Mouse (Mus musculus) liver, postnatal 0 days (tissue): Measurements from ENCODE around the gene Ift20. TPM values are rescaled to one million over a fixed set of nuclear protein-coding genes. Genes with fewer than 3 reads are reported as not detected.
"Not testable (repeated sequence)": the region's sequence is repeated elsewhere in the genome, so short reads cannot be mapped to it uniquely, and the experiment has no call there.

ENCODE experiments used
- ATAC-seq: fragments of 200-750 bp; cut with Nextera tagmentation; 2 replicates; pipeline ENCODE4 v1.8.0; 2017; ENCODE audit warnings: mild to moderate bottlenecking, moderate library complexity
- DNase-seq: peaks from one replicate; pipeline ENCODE4 v3.0.0-alpha.2; 2016
- H3K27ac ChIP-seq: fragments of 300-500 bp; sonication (generic); 2 replicates; pipeline ENCODE4 v1.5.1; 2014; ENCODE audit warnings: antibody characterized with exemption, moderate library complexity, mild to moderate bottlenecking, low read depth
- H3K27me3 ChIP-seq: fragments of 300-500 bp; sonication (generic); 2 replicates; pipeline ENCODE4 v1.6.1; 2014; ENCODE audit warnings: low read length, control low read depth, mixed read lengths; ENCODE audit not compliant: insufficient read depth
- H3K36me3 ChIP-seq: fragments of 300-500 bp; sonication (generic); replicated peaks from 2 replicates; pipeline ENCODE4 v1.6.1; 2014; ENCODE audit warnings: mild to moderate bottlenecking, control low read depth, low read length, moderate library complexity, mixed read lengths; ENCODE audit not compliant: insufficient read depth
- H3K4me1 ChIP-seq: fragments of 300-500 bp; sonication (generic); 2 replicates; pipeline ENCODE4 v1.6.1; 2014; ENCODE audit warnings: antibody characterized with exemption, mild to moderate bottlenecking, control low read depth; ENCODE audit not compliant: insufficient read depth
- H3K4me2 ChIP-seq: fragments of 300-500 bp; sonication (generic); 2 replicates; pipeline ENCODE4 v1.6.1; 2014; ENCODE audit warnings: low read depth, mild to moderate bottlenecking, low read length, moderate library complexity, mixed read lengths
- H3K4me3 ChIP-seq: fragments of 300-500 bp; sonication (generic); 2 replicates; pipeline ENCODE4 v1.5.1; 2014; ENCODE audit warnings: low read depth, low read length
- H3K9ac ChIP-seq: fragments of 300-500 bp; sonication (generic); replicated peaks from 2 replicates; pipeline ENCODE4 v1.6.1; 2014; ENCODE audit warnings: mild to moderate bottlenecking, moderate library complexity
- H3K9me3 ChIP-seq: fragments of 300-500 bp; sonication (generic); 2 replicates; pipeline ENCODE4 v1.6.1; 2016; ENCODE audit warnings: mild to moderate bottlenecking, control low read depth, low read length, mixed read lengths
- CTCF ChIP-seq: sonication (generic); IDR thresholded peaks from 2 replicates; pipeline ENCODE4 v1.5.1; 2016; ENCODE audit warnings: antibody characterized with exemption, low read depth
- EP300 ChIP-seq: IDR thresholded peaks from 2 replicates; pipeline ENCODE4 v1.6.1; 2016; ENCODE audit warnings: antibody characterized with exemption, low read depth, mild to moderate bottlenecking
- WGBS: fragments of 180-500 bp; shearing (Covaris S2); extraction: QIAGEN DNeasy Blood & Tissue Kit; methylation state at CpG from one replicate; pipeline ENCODE4 v1.1.7; 2014; ENCODE audit not compliant: insufficient replicate concordance; 5-methylcytosine and 5-hydroxymethylcytosine counted together
- polyA plus RNA-seq: library from polyadenylated mRNA; unstranded; fragments of >200 nt; fragmentation: Nextera tagmentation; extraction: Ambion mirVana; gene quantifications from 2 replicates; pipeline ENCODE4 v1.2.1, GENCODE M21; 2015

Ift20 gene
- polyA plus RNA-seq, 1 experiment from 2014 or later, result 85.1 TPM

GRCm38 (mm10) chr11:78567614-78568013 is 31.5 kb downstream of the Ift20 start:
- Histone ChIP-seq H3K9ac (no peak overlapping the region), H3K27me3 (no peaks in the 10 kb centered on the region), H3K27ac (0 out of 2 replicates have a peak overlapping the region, but pooled peaks have one; percentile 3), H3K4me3 (no peak overlapping the region), H3K9me3 (no peaks in the 10 kb centered on the region), H3K4me1 (no peaks in the 10 kb centered on the region), H3K36me3 (no peaks in the 10 kb centered on the region), H3K4me2 (no peak overlapping the region)
- 70% methylated on average over 6 of the region's 6 CpGs for WGBS
- TF ChIP-seq EP300 (no peak), CTCF (no peak)
- no peak for ATAC-seq
- no peak for DNase-seq

GRCm38 (mm10) chr11:78568827-78569226 is 32.7 kb downstream of the Ift20 start:
- Histone ChIP-seq H3K27me3 (no peaks in the 10 kb centered on the region), H3K27ac (no peak overlapping the region), H3K4me1 (no peaks in the 10 kb centered on the region), H3K9ac (no peak overlapping the region), H3K4me2 (no peak overlapping the region), H3K9me3 (no peaks in the 10 kb centered on the region), H3K4me3 (no peak overlapping the region), H3K36me3 (0 out of 2 replicates have a peak, but pooled peaks cover 2% of the 10 kb centered on the region)
- ATAC-seq (no peak), DNase-seq (no peak)
- TF ChIP-seq CTCF (no peak), EP300 (no peak)
- WGBS, result 90% methylated on average over 10 of the region's 10 CpGs

GRCm38 (mm10) chr11:78569806-78570205 is 33.6 kb downstream of the Ift20 start:
- DNase-seq, result no peak
- no peaks in the 10 kb centered on the region for H3K9me3 ChIP-seq
- TF ChIP-seq EP300 (no peak), CTCF (no peak)
- 36% methylated on average over 3 of the region's 3 CpGs for WGBS
- H3K27ac ChIP-seq, result no peak overlapping the region
- 0 out of 2 replicates have a peak, but pooled peaks cover 2% of the 10 kb centered on the region for H3K36me3 ChIP-seq
- no peak overlapping the region for H3K9ac ChIP-seq
- no peaks in the 10 kb centered on the region for H3K27me3 ChIP-seq
- ATAC-seq, result no peak
- H3K4me1 ChIP-seq, result no peaks in the 10 kb centered on the region
- H3K4me2 ChIP-seq, result no peak overlapping the region
- H3K4me3 ChIP-seq, result no peak overlapping the region

- H3K9me3 ChIP-seq, result no peaks in the 10 kb centered on the region
- TF ChIP-seq CTCF (no peak), EP300 (no peak)
- H3K36me3 ChIP-seq, result 0 out of 2 replicates have a peak, but pooled peaks cover 2% of the 10 kb centered on the region
- no peak overlapping the region for H3K27ac ChIP-seq
- DNase-seq, result no peak
- H3K27me3 ChIP-seq, result no peaks in the 10 kb centered on the region
- H3K4me1 ChIP-seq, result peaks cover 5% of the 10 kb centered on the region
- ATAC-seq, result no peak
- 91% methylated on average over 8 of the region's 8 CpGs for WGBS
- H3K9ac ChIP-seq, result no peak overlapping the region
- no peak overlapping the region for H3K4me2 ChIP-seq
- no peak overlapping the region for H3K4me3 ChIP-seq
These were observed 35.3 kb downstream of the Ift20 start for GRCm38 (mm10) chr11:78571441-78571840.

GRCm38 (mm10) chr11:78571854-78572253 is 35.7 kb downstream of the Ift20 start:
- H3K27ac ChIP-seq, result no peak overlapping the region
- 0 out of 2 replicates have a peak, but pooled peaks cover 2% of the 10 kb centered on the region for H3K36me3 ChIP-seq
- 45% methylated on average over 6 of the region's 6 CpGs for WGBS
- no peaks in the 10 kb centered on the region for H3K27me3 ChIP-seq
- no peak for ATAC-seq
- H3K4me1 ChIP-seq, result peaks cover 5% of the 10 kb centered on the region
- no peak overlapping the region for H3K4me3 ChIP-seq
- H3K9ac ChIP-seq, result no peak overlapping the region
- no peak overlapping the region for H3K4me2 ChIP-seq
- TF ChIP-seq CTCF (no peak), EP300 (no peak)
- DNase-seq, result no peak
- no peaks in the 10 kb centered on the region for H3K9me3 ChIP-seq

- not testable (repeated sequence) for H3K4me2 ChIP-seq, H3K27me3 ChIP-seq, H3K9me3 ChIP-seq, H3K4me1 ChIP-seq, ATAC-seq, H3K27ac ChIP-seq, H3K4me3 ChIP-seq, H3K9ac ChIP-seq, DNase-seq, H3K36me3 ChIP-seq
- 75% methylated on average over 3 of the region's 4 CpGs for WGBS
These were observed 37.9 kb downstream of the Ift20 start for GRCm38 (mm10) chr11:78574031-78574430.

- 50% methylated on average over 3 of the region's 3 CpGs for WGBS
- Histone ChIP-seq H3K9ac (no peak overlapping the region), H3K9me3 (no peaks in the 10 kb centered on the region), H3K27ac (peak overlapping the region; percentile 41), H3K36me3 (0 out of 2 replicates have a peak, but pooled peaks cover 4% of the 10 kb centered on the region), H3K4me2 (no peak overlapping the region), H3K27me3 (no peaks in the 10 kb centered on the region), H3K4me1 (peaks cover 5% of the 10 kb centered on the region), H3K4me3 (no peak overlapping the region)
- DNase-seq (no peak), ATAC-seq (peak; percentile 51)
- TF ChIP-seq EP300 (0 out of 2 replicates have a peak, but pooled peaks have one; percentile 2), CTCF (no peak)
These were observed 38.4 kb downstream of the Ift20 start for GRCm38 (mm10) chr11:78574536-78574935.
